Mouse (Mus musculus) spleen, adult 18-20 months (tissue): Measurements from ENCODE around the gene Btg4.

Experiments used
- DNase-seq, 2 experiments: peaks; one replicate each; pipeline ENCODE4 v3.0.0; 2022; ENCODE audit warnings: mixed read lengths in 2 of 2

The Btg4 gene

DNA sequence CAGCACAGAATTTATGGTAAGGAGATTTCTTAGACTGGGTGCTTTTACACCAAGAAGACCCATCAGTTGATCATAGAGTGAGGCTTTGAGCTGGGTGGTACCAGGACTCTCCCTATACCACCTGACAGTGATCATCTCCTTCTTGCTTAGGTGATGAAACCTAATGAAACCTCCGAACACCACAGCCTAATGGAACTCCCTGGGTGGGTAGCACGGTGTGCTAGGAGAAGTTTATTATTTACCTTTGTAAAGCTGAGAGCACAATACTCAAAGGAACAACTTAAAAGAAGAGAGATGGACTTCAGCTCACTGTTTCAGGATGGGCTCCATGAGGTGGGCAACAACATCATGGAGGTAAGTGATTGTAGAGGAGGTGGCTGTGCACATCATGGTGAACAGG is at the start of gene Btg4:
Gene Btg4, plus strand, starts transcription at position 301 of the 400 bp plus-strand sequence.
- DNase-seq = no peak

- no peak for DNase-seq
Observed at GRCm38 (mm10) chr9:51013644-51014043, 47.1 kb upstream of the Btg4 start.

DNA sequence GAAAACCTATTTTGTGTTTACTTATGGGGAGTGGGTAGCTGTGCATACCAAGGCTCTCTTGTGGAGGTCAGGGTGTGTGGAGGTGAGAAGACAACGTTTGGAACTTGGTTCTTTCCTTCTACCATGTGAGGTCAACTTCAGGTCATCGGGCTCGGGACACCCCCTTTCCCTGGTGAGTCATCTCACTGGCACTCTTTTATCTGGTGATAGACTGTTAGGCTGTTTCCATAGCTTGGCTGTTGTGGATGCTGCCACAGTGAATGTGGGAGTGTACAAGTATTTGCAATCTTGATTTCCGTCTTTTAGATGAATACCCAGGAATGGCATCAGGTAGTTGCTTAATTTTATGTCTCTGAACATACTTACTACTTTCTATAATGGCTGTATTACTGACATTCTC is 45.0 kb upstream of the Btg4 start:
- DNase-seq = no peak

GRCm38 (mm10) chr9:51019670-51020069 is 41.0 kb upstream of the Btg4 start:
- DNase-seq = no peak

- DNase-seq = no peak
Observed at GRCm38 (mm10) chr9:51020351-51020750, 40.4 kb upstream of the Btg4 start.

DNA sequence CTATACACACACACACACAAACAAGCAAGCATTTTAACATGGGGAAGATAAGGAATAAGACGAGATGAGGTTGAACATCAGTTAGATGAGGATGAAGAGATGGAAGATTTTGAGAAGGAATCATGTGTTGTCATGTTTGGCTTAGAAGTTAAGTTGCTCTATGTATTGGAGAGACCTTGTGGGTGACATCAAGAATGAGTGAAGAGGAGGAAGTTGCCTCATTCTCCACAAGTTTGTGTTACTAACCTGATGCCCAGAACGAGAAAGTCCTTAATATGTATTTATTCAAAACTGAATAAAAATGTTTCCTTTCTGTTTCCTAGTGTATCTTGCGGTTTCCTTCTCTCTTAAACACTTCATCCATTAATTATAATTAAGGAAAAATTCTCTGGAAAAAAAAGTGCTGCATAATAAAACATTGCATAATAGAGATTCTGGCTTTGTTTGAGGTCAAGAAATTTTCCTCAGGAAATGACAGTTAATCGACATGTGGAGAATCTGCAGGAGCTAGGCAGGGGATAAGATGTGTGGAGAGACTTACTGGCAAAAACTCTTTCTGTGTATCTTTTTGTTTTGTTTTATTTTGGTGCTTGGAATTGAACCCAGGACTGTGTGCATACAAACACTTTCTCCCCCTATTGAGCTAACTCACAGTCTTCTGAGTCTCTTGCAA is 39.4 kb upstream of the Btg4 start:
- no peak for DNase-seq

- DNase-seq = no peak
Observed at GRCm38 (mm10) chr9:51026952-51027351, 33.7 kb upstream of the Btg4 start.

GRCm38 (mm10) chr9:51030147-51030546 is 30.6 kb upstream of the Btg4 start:
- DNase-seq = no peak

GRCm38 (mm10) chr9:51031603-51032002 is 29.1 kb upstream of the Btg4 start:
- no peak for DNase-seq

GRCm38 (mm10) chr9:51032291-51032690 is 28.4 kb upstream of the Btg4 start:
- DNase-seq = no peak

- no peak for DNase-seq
Observed at GRCm38 (mm10) chr9:51032785-51033529, 27.7 kb upstream of the Btg4 start.

DNA sequence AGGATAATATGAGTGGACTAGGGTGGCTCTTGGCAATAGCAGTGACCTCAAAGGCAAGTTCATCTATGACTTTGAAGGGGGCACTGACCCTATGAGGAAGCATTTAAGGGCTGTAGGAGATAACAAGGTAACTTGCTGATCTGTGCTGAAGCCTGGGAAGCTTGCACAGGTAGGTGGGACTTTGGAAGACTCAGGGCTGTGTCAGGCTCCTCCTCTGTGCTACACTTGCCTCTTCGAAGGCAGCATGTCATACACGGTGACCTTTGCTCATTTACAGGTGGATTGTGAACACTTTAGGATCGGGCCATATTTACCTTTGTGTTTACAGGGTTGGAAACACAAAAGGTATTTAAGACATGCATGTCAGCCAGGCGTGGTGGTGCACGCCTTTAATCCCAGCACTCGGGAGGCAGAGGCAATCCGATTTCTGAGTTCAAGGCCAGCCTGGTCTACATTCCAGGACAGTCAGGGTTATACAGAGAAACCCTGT is 19.2 kb upstream of the Btg4 start:
- no peak for DNase-seq

GRCm38 (mm10) chr9:51042136-51042535 is 18.6 kb upstream of the Btg4 start:
- no peak for DNase-seq

GRCm38 (mm10) chr9:51052180-51052579 is 8.5 kb upstream of the Btg4 start:
- DNase-seq = no peak

DNA sequence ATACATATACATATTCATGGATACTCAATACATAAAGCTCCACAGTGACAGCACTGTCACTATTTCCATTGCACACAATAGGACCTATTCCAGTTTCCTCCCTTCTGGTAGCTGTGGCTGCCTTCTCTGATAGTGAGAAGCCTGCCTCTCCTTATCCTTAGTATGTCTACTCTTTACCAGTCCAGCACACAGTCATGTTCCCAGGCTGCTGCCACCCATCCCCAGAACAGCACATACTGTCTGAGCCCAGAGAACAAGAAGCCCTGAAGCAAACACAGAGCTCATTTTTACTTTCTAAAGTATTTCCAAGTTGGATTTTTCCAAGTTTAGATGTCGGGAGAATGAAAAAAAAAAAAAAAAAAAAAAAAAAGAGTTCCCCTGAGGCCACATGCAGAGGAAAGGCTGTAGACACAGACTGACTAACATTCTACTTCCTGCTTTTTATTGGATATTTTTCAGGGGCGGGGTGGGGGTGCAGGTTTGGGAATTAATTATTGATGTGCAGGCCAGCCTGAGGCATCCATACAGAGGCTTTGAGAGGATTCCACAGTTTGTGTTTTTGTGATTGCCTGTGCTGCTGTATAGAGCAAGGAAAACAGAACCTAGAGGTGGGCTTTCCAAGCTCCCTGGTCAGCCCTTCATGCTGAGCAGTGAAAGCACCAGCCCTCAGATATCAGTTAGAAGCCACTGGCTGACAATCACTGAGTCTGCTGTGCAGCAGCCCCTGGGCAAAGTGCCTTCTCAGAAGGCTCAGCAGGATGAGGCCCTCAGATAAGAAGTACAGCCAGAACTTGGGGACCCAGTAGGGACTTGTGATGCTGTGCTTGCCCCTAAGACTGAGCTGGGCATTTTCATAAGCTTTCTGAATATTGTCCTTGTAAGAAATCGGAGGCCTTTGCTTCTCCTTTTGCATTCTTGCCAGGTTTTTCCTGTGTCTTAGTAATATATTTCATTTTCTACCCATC is 4.1 kb upstream of the Btg4 start:
- DNase-seq = no peak

DNA sequence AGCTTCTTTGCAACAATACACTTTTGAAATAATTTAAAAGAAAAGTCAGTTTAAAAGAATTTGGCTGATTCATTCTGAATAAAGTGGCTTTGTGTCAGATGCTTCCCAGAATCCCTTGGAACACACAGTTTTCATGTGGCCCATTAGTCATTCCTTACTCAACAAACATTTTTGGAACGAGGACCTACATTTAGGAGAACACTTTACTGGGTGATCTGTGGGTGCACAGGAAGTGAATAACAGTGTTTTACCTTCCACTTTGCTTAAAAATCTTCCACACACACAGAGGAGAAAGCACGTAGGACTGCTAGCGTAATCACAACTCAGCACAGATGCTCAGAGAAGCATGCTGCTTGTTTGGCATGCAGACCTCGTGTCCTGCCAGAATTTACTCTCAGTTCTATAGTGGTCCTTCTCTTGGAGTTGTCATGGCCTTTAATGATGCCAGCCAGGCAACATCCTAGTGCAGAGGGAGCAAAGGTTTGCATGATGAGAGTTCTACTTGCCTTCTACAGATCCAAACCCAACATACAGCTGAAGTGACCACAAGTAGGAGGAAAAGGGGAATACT is 1.7 kb upstream of the Btg4 start:
- no peak for DNase-seq

DNA sequence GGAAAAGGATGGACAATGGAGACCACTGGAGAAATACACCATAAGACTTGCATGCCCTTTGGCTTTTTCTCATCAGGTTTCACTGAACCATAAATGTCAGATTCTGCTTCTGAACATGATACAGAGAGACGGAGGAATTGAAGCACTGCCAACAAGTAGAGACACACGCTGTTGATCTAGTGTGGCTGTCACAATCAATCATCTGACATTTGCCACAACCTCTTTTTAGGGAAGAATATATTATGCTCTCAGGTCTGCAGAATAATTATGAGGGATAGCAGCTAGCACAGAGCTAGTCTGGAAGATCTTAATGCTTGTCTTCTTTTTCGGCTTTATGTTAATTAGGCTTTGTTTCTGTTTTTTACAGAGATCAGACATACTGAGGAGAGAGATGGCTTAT is 7.5 kb downstream of the Btg4 start:
- no peak for DNase-seq

DNA sequence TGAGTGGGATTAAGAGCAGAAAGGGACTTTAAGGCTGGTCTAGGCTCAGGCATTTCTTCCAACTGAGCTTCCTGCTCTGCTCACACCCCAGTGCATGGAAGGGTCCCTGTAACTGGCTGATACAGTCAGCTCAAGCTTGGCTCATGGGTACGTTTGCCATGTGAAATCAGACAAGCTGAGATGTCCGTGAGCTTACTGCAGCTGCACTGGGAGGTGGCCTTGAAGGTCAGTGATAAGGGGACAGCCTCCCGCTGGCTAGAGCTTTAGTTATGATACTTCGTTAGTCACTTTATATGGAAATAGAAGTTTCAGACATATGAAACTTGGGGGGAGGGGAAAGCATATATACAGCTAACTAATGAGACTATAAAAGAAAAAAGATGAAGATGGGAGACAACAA is 10.1 kb downstream of the Btg4 start:
- DNase-seq = no peak

GRCm38 (mm10) chr9:51075780-51076179 is 15.1 kb downstream of the Btg4 start:
- DNase-seq = no peak

GRCm38 (mm10) chr9:51076300-51076978 is 15.7 kb downstream of the Btg4 start:
- DNase-seq = no peak

GRCm38 (mm10) chr9:51076979-51077315 is 16.2 kb downstream of the Btg4 start, which contains the start of gene Layn:
Layn (minus strand) TSS chr9:51077094.
- DNase-seq = peak; percentile 31 to 33

DNA sequence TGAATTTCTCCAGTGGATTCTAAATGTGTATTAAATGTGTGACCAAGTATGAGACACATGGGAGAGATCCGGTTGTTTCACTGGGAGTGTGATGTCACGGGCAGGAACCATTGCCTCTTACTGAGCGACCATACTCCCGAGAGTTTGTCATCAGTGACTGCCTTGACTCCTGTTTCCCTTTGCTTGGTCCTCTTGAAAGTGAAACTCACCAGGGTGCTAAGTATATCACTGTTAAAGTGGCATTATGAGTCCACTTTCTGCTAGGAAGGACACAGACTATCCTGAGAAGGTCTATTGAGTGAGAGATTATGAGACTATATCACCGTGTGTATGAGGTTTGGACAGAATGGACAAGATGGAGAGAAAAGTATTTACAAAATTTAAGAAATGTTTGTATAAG is 20.9 kb downstream of the Btg4 start:
- DNase-seq = no peak
